29 mouse cellular contexts compared by ENCODE assay signal in genomic region chr4:34213731-34214130, GRCm38 (mm10).
A peak's percentile ranks its signal among the peaks of the same experiment; 100 is the strongest.
DNase-seq lines count a peak whose midpoint lies in the region; ATAC-seq and TF ChIP-seq lines count a peak whose summit lies in the region.
"Had no signal": no experiment of that assay in that cellular context is flagged by ENCODE, and none has a peak within 500 bp of the region (broad histone marks: within the 10 kb centered on the region; RNA-seq: fewer than 3 reads in every experiment).

No protein-coding gene starts in this region.

- H3K27me3 ChIP-seq in forebrain, postnatal 0 days (ENCODE audit: insufficient read depth, low read length): no peaks in the 10 kb centered on the region
- H3K27me3 ChIP-seq in forebrain, embryonic 15.5 days: no peaks in the 10 kb centered on the region
- H3K27me3 ChIP-seq: embryonic facial prominence, embryonic 12.5 days; embryonic facial prominence, embryonic 15.5 days; forebrain, embryonic 13.5 days; heart, embryonic 12.5 days; heart, embryonic 15.5 days; Patski had no signal

- ATAC-seq in forebrain, postnatal 0 days: peak; percentile 34; the same call in 1 of the 2 replicates
- no peak for ATAC-seq in forebrain, embryonic 15.5 days (replicated peaks)
- ATAC-seq: CD4-positive, CD25-positive, alpha-beta regulatory T cell, adult 4 months; forebrain, embryonic 13.5 days; hindbrain, postnatal 0 days; inflammation-experienced regulatory T-cells, adult 6 months; intestine, embryonic 16.5 days; Patski had no signal

- peak overlapping the region; percentile 29; the same call in 1 of the 2 replicates for H3K27ac ChIP-seq in forebrain, postnatal 0 days (ENCODE audit: low read depth, low read length)
- H3K27ac ChIP-seq in forebrain, embryonic 15.5 days (replicated peaks): no peak overlapping the region
- H3K27ac ChIP-seq: embryonic facial prominence, embryonic 12.5 days; embryonic facial prominence, embryonic 15.5 days; forebrain, embryonic 13.5 days; heart, embryonic 15.5 days; hindbrain, embryonic 14.5 days; hindbrain, postnatal 0 days had no signal

- no peak overlapping the region for H3K4me3 ChIP-seq in forebrain, postnatal 0 days (ENCODE audit: low read depth, low read length)
- no peak overlapping the region for H3K4me3 ChIP-seq in forebrain, embryonic 15.5 days
- H3K4me3 ChIP-seq in lung, adult 2 months (replicated peaks; ENCODE audit: extremely low read depth, low read depth, low read length): no peak overlapping the region
- H3K4me3 ChIP-seq: embryonic facial prominence, embryonic 12.5 days; embryonic facial prominence, embryonic 15.5 days; forebrain, embryonic 13.5 days; heart, embryonic 12.5 days; heart, embryonic 15.5 days had no signal

- no peaks in the 10 kb centered on the region for H3K9me3 ChIP-seq in forebrain, postnatal 0 days (ENCODE audit: low read length)
- no peaks in the 10 kb centered on the region for H3K9me3 ChIP-seq in forebrain, embryonic 15.5 days
- H3K9me3 ChIP-seq: embryonic facial prominence, embryonic 12.5 days; embryonic facial prominence, embryonic 15.5 days; forebrain, embryonic 13.5 days; heart, embryonic 12.5 days; heart, embryonic 15.5 days had no signal

- H3K9ac ChIP-seq in forebrain, postnatal 0 days: no peak overlapping the region
- no peak overlapping the region for H3K9ac ChIP-seq in forebrain, embryonic 15.5 days (replicated peaks)
- H3K9ac ChIP-seq: embryonic facial prominence, embryonic 12.5 days; embryonic facial prominence, embryonic 15.5 days; forebrain, embryonic 13.5 days; heart, embryonic 12.5 days; heart, embryonic 15.5 days; hindbrain, embryonic 14.5 days had no signal

- H3K4me1 ChIP-seq in forebrain, postnatal 0 days (ENCODE audit: insufficient read depth): no peaks in the 10 kb centered on the region
- H3K4me1 ChIP-seq in forebrain, embryonic 15.5 days: no peaks in the 10 kb centered on the region
- no peaks in the 10 kb centered on the region for H3K4me1 ChIP-seq in lung, adult 2 months (ENCODE audit: control insufficient read depth, insufficient read depth, low read length)
- H3K4me1 ChIP-seq: embryonic facial prominence, embryonic 12.5 days; embryonic facial prominence, embryonic 15.5 days; heart, embryonic 12.5 days; heart, embryonic 15.5 days had no signal

- peak; percentile 41 for DNase-seq in forebrain, postnatal 0 days
- peak; percentile 10 for DNase-seq in testis, postnatal 14 days (ENCODE audit: low spot score)
- DNase-seq in testis, postnatal 10 days (ENCODE audit: low spot score): no peak
- DNase-seq in adipocyte (ENCODE audit: low spot score): peak; percentile 15
- no peak for DNase-seq in adrenal gland, postnatal 36 days
- DNase-seq in lung, adult 2 months: no peak
- DNase-seq: adrenal gland, adult 2 months; adrenal gland, postnatal 14 days; cerebellum, adult 18-20 months; cerebellum, adult 9-10 months; cerebellum, postnatal 14 days; gastrocnemius, postnatal 10 days; gastrocnemius, postnatal 36 days; heart, adult 18-20 months; heart, postnatal 10 days; heart, postnatal 4 days; kidney, adult 18-20 months had no signal

- no peak for TF ChIP-seq POLR2A in lung, adult 2 months (IDR thresholded peaks at IDR 0.05; ENCODE audit: borderline replicate concordance, extremely low read depth, low read depth, low read length)

- H3K4me2 ChIP-seq in forebrain, postnatal 0 days (ENCODE audit: low read depth): no peak overlapping the region
- H3K4me2 ChIP-seq in forebrain, embryonic 15.5 days (replicated peaks): no peak overlapping the region
- H3K4me2 ChIP-seq: embryonic facial prominence, embryonic 12.5 days; embryonic facial prominence, embryonic 15.5 days; forebrain, embryonic 13.5 days; heart, embryonic 12.5 days; heart, embryonic 15.5 days; hindbrain, embryonic 14.5 days had no signal

- no peak for TF ChIP-seq CTCF in forebrain, postnatal 0 days (IDR thresholded peaks at IDR 0.05; ENCODE audit: low read depth)
- TF ChIP-seq CTCF in lung, adult 2 months (IDR thresholded peaks at IDR 0.05; ENCODE audit: insufficient read depth, low read length): no peak

- no peaks in the 10 kb centered on the region for H3K36me3 ChIP-seq in forebrain, postnatal 0 days (ENCODE audit: insufficient read depth)
- H3K36me3 ChIP-seq in forebrain, embryonic 15.5 days: no peaks in the 10 kb centered on the region
- H3K36me3 ChIP-seq: embryonic facial prominence, embryonic 12.5 days; embryonic facial prominence, embryonic 15.5 days; heart, embryonic 12.5 days; heart, embryonic 15.5 days had no signal

Comparison
In these comparisons a context has a peak if more than half of its experiments do, and no peak if none do; other contexts are left out.
1. DNase-seq: peak in forebrain, postnatal 0 days (single experiment), testis, postnatal 14 days (single experiment) and adipocyte (single experiment); none in testis, postnatal 10 days (single experiment), adrenal gland, postnatal 36 days (0 of 2) and lung, adult 2 months (single experiment).